Mouse (Mus musculus) limb, embryonic 14.5 days (tissue): Measurements from ENCODE around the gene Tert. TPM values are rescaled to one million over a fixed set of nuclear protein-coding genes. Genes with fewer than 3 reads are reported as not detected.
A peak's percentile ranks its signal among the peaks of the same experiment; 100 is the strongest.

Source experiments
- ATAC-seq: fragments of 200-750 bp; cut with Nextera tagmentation; 2 replicates; pipeline ENCODE4 v1.8.0; 2017; ENCODE audit warnings: low read depth, moderate number of reproducible peaks, moderate TSS enrichment; ENCODE audit not compliant: low FRiP score
- DNase-seq: peaks from one replicate; pipeline ENCODE4 v3.0.0-alpha.2; 2015; ENCODE audit warnings: low spot score
- H3K27ac ChIP-seq: fragments of 300-500 bp; sonication (generic); replicated peaks from 2 replicates; pipeline ENCODE4 v1.5.1; 2014; ENCODE audit warnings: low read depth, mild to moderate bottlenecking, low read length, moderate library complexity, mixed read lengths
- H3K27me3 ChIP-seq: fragments of 300-500 bp; sonication (generic); 2 replicates; pipeline ENCODE4 v1.6.1; 2014; ENCODE audit warnings: low read length, mixed read lengths; ENCODE audit not compliant: control insufficient read depth, insufficient read depth
- H3K36me3 ChIP-seq: fragments of 300-500 bp; sonication (generic); 2 replicates; pipeline ENCODE4 v1.6.1; 2014; ENCODE audit warnings: mild to moderate bottlenecking, low read length, moderate library complexity, mixed read lengths; ENCODE audit not compliant: control insufficient read depth, insufficient read depth
- H3K4me1 ChIP-seq: fragments of 300-500 bp; sonication (generic); 2 replicates; pipeline ENCODE4 v1.6.1; 2014; ENCODE audit warnings: antibody characterized with exemption, low read length, mixed read lengths; ENCODE audit not compliant: control insufficient read depth, insufficient read depth
- H3K4me2 ChIP-seq: fragments of 300-500 bp; sonication (generic); replicated peaks from 2 replicates; pipeline ENCODE4 v1.6.1; 2014; ENCODE audit warnings: low read depth, mild to moderate bottlenecking, low read length, moderate library complexity; ENCODE audit not compliant: severe bottlenecking
- H3K4me3 ChIP-seq: fragments of 300-500 bp; sonication (generic); replicated peaks from 2 replicates; pipeline ENCODE4 v1.5.1; 2014; ENCODE audit warnings: low read length
- H3K9ac ChIP-seq: fragments of 300-500 bp; sonication (generic); 2 replicates; pipeline ENCODE4 v1.6.1; 2014; ENCODE audit warnings: mild to moderate bottlenecking, low read depth, low read length, moderate library complexity; ENCODE audit not compliant: severe bottlenecking
- H3K9me3 ChIP-seq: fragments of 300-500 bp; sonication (generic); 2 replicates; pipeline ENCODE4 v1.6.1; 2016; ENCODE audit warnings: low read length; ENCODE audit not compliant: control insufficient read depth
- POLR2A ChIP-seq: fragments of 200-500 bp; IDR thresholded peaks from 2 replicates; pipeline ENCODE4 v1.8.0; 2012; ENCODE audit warnings: inconsistent platforms, mild to moderate bottlenecking, moderate library complexity, borderline replicate concordance; ENCODE audit not compliant: insufficient read depth, insufficient read length; ENCODE audit errors: extremely low read depth
- WGBS: fragments of 180-500 bp; shearing (Covaris S2); extraction: QIAGEN DNeasy Blood & Tissue Kit; methylation state at CpG from one replicate; pipeline ENCODE4 v1.1.7; 2014; 5-methylcytosine and 5-hydroxymethylcytosine counted together
- polyA plus RNA-seq, 2 experiments: library from polyadenylated mRNA; depleted of rRNA in 1 of 2; stranded (reverse) in 1 of 2; unstranded in 1 of 2; fragments of >200 nt; fragmentation: Nextera tagmentation in 1 of 2; extraction: Ambion mirVana in 1 of 2; gene quantifications; 2 replicates each; pipeline versions ENCODE4 v1.2.1 to v1.2.3; 2012 to 2014

Tert gene
- polyA plus RNA-seq (2012; rRNA removed), result 19.6 and 25.3 TPM in 2 replicates
- polyA plus RNA-seq (2014; fragmentation: Nextera tagmentation; extraction: Ambion mirVana), result 3.0 and 5.3 TPM in 2 replicates

DNA sequence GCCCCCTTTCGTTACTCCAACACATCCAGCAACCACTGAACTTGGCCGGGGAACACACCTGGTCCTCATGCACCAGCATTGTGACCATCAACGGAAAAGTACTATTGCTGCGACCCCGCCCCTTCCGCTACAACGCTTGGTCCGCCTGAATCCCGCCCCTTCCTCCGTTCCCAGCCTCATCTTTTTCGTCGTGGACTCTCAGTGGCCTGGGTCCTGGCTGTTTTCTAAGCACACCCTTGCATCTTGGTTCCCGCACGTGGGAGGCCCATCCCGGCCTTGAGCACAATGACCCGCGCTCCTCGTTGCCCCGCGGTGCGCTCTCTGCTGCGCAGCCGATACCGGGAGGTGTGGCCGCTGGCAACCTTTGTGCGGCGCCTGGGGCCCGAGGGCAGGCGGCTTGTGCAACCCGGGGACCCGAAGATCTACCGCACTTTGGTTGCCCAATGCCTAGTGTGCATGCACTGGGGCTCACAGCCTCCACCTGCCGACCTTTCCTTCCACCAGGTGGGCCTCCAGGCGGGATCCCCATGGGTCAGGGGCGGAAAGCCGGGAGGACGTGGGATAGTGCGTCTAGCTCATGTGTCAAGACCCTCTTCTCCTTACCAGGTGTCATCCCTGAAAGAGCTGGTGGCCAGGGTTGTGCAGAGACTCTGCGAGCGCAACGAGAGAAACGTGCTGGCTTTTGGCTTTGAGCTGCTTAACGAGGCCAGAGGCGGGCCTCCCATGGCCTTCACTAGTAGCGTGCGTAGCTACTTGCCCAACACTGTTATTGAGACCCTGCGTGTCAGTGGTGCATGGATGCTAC lies at the start of gene Tert:
Gene Tert (plus strand): TSS at position 167 of the 805 bp plus-strand sequence.
- H3K4me1 ChIP-seq, result peaks cover 18% of the 10 kb centered on the region
- peaks cover 10% of the 10 kb centered on the region; the same call in 1 of the 2 replicates for H3K36me3 ChIP-seq
- no peaks in the 10 kb centered on the region for H3K9me3 ChIP-seq
- DNase-seq (peak; percentile 83), ATAC-seq (peak; percentile 90)
- peak; percentile 40; the same call in 1 of the 2 replicates for TF ChIP-seq POLR2A
- peak within 1 kb of the TSS; percentile 69 for H3K4me3 ChIP-seq
- H3K27ac ChIP-seq, result 0 out of 2 replicates have a peak within 1 kb of the TSS, but pooled peaks have one; percentile 8
- H3K4me2 ChIP-seq, result peak within 1 kb of the TSS; percentile 94
- H3K27me3 ChIP-seq, result no peaks in the 10 kb centered on the region
- H3K9ac ChIP-seq, result peak within 1 kb of the TSS; percentile 78
- WGBS, result 7% methylated on average over 45 of the region's 47 CpGs

DNA sequence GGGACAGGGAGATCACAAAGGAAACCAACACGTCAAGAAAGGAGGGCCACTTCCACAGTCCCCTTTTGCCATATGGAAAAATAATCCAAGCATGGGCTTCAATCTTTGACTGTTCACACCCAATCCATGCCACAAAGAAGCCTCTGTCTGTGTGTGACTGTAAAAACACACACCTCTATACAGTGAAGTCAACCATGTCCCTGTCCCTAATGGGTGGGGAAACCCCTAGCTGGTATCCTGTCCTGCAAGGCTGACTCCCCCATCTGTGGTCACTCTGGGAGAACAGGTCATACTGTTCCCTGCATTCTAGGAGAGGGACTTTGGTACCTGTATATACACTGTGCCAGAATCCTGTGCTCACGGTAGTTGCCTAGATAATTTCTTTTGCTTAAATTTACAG lies 49.4 kb upstream of the Tert start:
- Histone ChIP-seq H3K9me3 (no peaks in the 10 kb centered on the region), H3K4me1 (no peaks in the 10 kb centered on the region), H3K27ac (no peak overlapping the region), H3K27me3 (no peaks in the 10 kb centered on the region), H3K9ac (no peak overlapping the region), H3K36me3 (no peaks in the 10 kb centered on the region), H3K4me2 (no peak overlapping the region), H3K4me3 (no peak overlapping the region)
- 74% methylated on average over 2 of the region's 2 CpGs for WGBS
- ATAC-seq, result no peak
- no peak for DNase-seq
- TF ChIP-seq POLR2A, result no peak

DNA sequence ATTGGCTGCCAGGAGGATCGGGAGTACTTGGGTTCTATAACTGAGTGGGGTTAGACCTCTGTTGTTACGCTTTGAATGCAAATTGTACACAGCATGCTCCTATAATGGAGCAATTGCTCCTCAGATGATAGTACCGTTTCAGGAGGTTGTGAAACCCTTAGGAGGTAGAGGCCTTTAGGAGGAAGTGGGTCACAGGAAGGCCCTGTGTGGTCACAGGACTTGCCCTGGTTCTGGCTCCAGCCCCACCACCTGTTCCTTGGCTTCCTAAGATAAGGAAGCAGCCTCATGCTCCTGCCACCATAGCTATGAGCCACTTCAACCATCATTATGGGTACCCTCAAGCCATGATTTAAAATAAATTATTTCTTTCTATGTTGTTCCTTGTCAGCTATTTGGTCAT lies 35.2 kb upstream of the Tert start:
- WGBS, result 71% methylated on average over 3 of the region's 3 CpGs
- H3K27me3 ChIP-seq, result no peaks in the 10 kb centered on the region
- no peak for TF ChIP-seq POLR2A
- H3K4me3 ChIP-seq, result no peak overlapping the region
- no peak for ATAC-seq
- no peak overlapping the region for H3K4me2 ChIP-seq
- H3K36me3 ChIP-seq, result no peaks in the 10 kb centered on the region
- no peak overlapping the region for H3K27ac ChIP-seq
- no peaks in the 10 kb centered on the region for H3K9me3 ChIP-seq
- DNase-seq, result no peak
- no peak overlapping the region for H3K9ac ChIP-seq
- no peaks in the 10 kb centered on the region for H3K4me1 ChIP-seq

DNA sequence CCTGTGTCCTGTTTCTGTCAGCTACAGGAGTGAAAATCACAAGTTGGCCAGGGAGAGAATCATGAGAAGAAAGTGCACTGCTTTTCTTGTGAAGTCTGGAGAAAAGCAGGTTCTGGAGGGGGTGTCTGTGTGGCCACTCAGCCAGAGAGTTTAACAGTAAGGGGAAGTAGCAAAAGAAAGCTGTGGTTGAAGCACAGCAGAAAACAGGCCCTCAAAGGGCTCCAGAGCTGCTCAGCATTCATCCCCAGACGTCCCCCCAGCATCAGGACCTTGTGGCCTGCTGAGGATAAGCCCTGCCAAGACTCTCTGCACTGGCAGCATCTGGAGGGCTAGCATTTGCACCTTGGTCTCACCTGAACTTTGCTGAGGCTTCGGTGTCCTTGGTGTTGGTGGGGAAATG lies 34.2 kb upstream of the Tert start:
- Histone ChIP-seq H3K27me3 (no peaks in the 10 kb centered on the region), H3K36me3 (no peaks in the 10 kb centered on the region), H3K4me1 (no peaks in the 10 kb centered on the region), H3K27ac (no peak overlapping the region), H3K4me3 (no peak overlapping the region), H3K9me3 (no peaks in the 10 kb centered on the region), H3K9ac (no peak overlapping the region), H3K4me2 (no peak overlapping the region)
- TF ChIP-seq POLR2A, result no peak
- no peak for ATAC-seq
- 40% methylated on average over 2 of the region's 2 CpGs for WGBS
- DNase-seq, result no peak

DNA sequence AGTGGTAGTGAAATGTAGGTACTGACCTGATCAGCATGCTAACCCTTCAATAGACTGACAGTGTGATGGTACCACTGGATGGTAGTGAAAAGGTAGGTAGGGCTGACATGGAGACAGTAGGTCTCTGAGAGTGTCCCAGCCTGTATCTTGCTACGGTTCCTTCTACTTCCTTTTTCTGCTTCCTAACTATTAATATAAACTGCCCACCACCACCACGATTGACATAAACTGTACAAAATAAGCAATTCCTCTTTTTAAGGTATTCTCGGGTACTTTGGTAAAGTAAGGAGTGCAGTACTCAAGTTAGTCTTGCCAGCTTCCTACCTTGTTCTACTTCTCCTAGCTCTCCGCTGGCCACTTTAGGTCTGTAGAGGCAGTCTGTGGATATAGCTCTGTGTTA lies 30.4 kb upstream of the Tert start:
- no peak overlapping the region for H3K4me3 ChIP-seq
- no peaks in the 10 kb centered on the region for H3K4me1 ChIP-seq
- no peak overlapping the region for H3K4me2 ChIP-seq
- no peak for TF ChIP-seq POLR2A
- 74% methylated on average over 4 of the region's 4 CpGs for WGBS
- no peak for ATAC-seq
- H3K27me3 ChIP-seq, result no peaks in the 10 kb centered on the region
- no peak overlapping the region for H3K27ac ChIP-seq
- no peak overlapping the region for H3K9ac ChIP-seq
- H3K36me3 ChIP-seq, result no peaks in the 10 kb centered on the region
- H3K9me3 ChIP-seq, result no peaks in the 10 kb centered on the region
- DNase-seq, result no peak
